Mouse (Mus musculus) small intestine, adult 2 months (tissue): ENCODE results near the gene Pla2g2c.

Experiments
- CTCF ChIP-seq: fragments of 200-500 bp; IDR thresholded peaks from 2 replicates; pipeline ENCODE4 v1.5.1; 2012; ENCODE audit warnings: low read depth, mild to moderate bottlenecking, control low read depth, inconsistent platforms, low read length, moderate library complexity, mixed read lengths; ENCODE audit not compliant: insufficient replicate concordance, insufficient read length; ENCODE audit errors: extremely low read depth
- POLR2A ChIP-seq: fragments of 200-500 bp; IDR thresholded peaks from 2 replicates; pipeline ENCODE4 v1.6.1; 2012; ENCODE audit warnings: low read depth, mild to moderate bottlenecking, control low read depth, inconsistent platforms, low read length, moderate library complexity

GRCm38 (mm10) chr4:138746866-138747265, 22.3 kb downstream of the Pla2g2c start:
- no peak for TF ChIP-seq CTCF
- TF ChIP-seq POLR2A, result no peak
